In genomic region chr8:73029787-73030186, GRCm38 (mm10) we compare ENCODE assay signal across 27 mouse cellular contexts.
"Had no signal": no experiment of that assay in that cellular context is flagged by ENCODE, and none has a peak within 500 bp of the region (broad histone marks: within the 10 kb centered on the region; RNA-seq: fewer than 3 reads in every experiment).

No protein-coding gene starts in this region.

- H3K36me3 ChIP-seq: embryonic facial prominence, embryonic 10.5 days; embryonic facial prominence, embryonic 12.5 days; embryonic facial prominence, embryonic 13.5 days; embryonic facial prominence, embryonic 15.5 days; forebrain, embryonic 10.5 days; forebrain, embryonic 12.5 days; forebrain, embryonic 15.5 days; heart, embryonic 10.5 days had no signal

- DNase-seq: cerebellum, adult 9-10 months; cerebellum, adult 9-11 months; cerebellum, postnatal 10 days; cerebellum, postnatal 14 days; cerebellum, postnatal 25 days; cerebellum, postnatal 36 days; embryo, embryonic 11 days; forebrain, postnatal 0 days; gastrocnemius, adult 2 months; gastrocnemius, postnatal 10 days; gastrocnemius, postnatal 14 days; gastrocnemius, postnatal 25 days; gastrocnemius, postnatal 36 days; heart, adult 18-20 months; heart, adult 2 months had no signal

- H3K27ac ChIP-seq: embryonic facial prominence, embryonic 10.5 days; embryonic facial prominence, embryonic 12.5 days; embryonic facial prominence, embryonic 13.5 days; embryonic facial prominence, embryonic 15.5 days; forebrain, embryonic 10.5 days; forebrain, embryonic 12.5 days; forebrain, embryonic 13.5 days; forebrain, embryonic 15.5 days; gastrocnemius, adult 2 months; heart, adult 2 months; heart, embryonic 10.5 days had no signal

- H3K4me3 ChIP-seq: embryonic facial prominence, embryonic 10.5 days; embryonic facial prominence, embryonic 12.5 days; embryonic facial prominence, embryonic 13.5 days; embryonic facial prominence, embryonic 15.5 days; erythroblast, embryonic 14.5 days; forebrain, embryonic 10.5 days; forebrain, embryonic 12.5 days; forebrain, embryonic 13.5 days; forebrain, embryonic 15.5 days; gastrocnemius, adult 2 months; heart, adult 2 months; heart, embryonic 10.5 days had no signal

- H3K27me3 ChIP-seq: embryonic facial prominence, embryonic 12.5 days; embryonic facial prominence, embryonic 13.5 days; embryonic facial prominence, embryonic 15.5 days; forebrain, embryonic 12.5 days; forebrain, embryonic 13.5 days; forebrain, embryonic 15.5 days had no signal

- H3K9ac ChIP-seq: embryonic facial prominence, embryonic 12.5 days; embryonic facial prominence, embryonic 13.5 days; embryonic facial prominence, embryonic 15.5 days; forebrain, embryonic 12.5 days; forebrain, embryonic 13.5 days; forebrain, embryonic 15.5 days; forebrain, postnatal 0 days had no signal

- H3K4me1 ChIP-seq: embryonic facial prominence, embryonic 10.5 days; embryonic facial prominence, embryonic 12.5 days; embryonic facial prominence, embryonic 13.5 days; embryonic facial prominence, embryonic 15.5 days; forebrain, embryonic 10.5 days; forebrain, embryonic 12.5 days; forebrain, embryonic 13.5 days; forebrain, embryonic 15.5 days had no signal

- ATAC-seq: forebrain, embryonic 13.5 days; forebrain, embryonic 14.5 days; forebrain, embryonic 15.5 days; forebrain, embryonic 16.5 days; forebrain, postnatal 0 days had no signal

- H3K9me3 ChIP-seq: embryonic facial prominence, embryonic 10.5 days; embryonic facial prominence, embryonic 12.5 days; embryonic facial prominence, embryonic 13.5 days; embryonic facial prominence, embryonic 15.5 days; forebrain, embryonic 10.5 days; forebrain, embryonic 12.5 days; forebrain, embryonic 13.5 days; forebrain, embryonic 15.5 days; heart, embryonic 10.5 days had no signal

- H3K4me2 ChIP-seq: embryonic facial prominence, embryonic 12.5 days; embryonic facial prominence, embryonic 13.5 days; embryonic facial prominence, embryonic 15.5 days; forebrain, embryonic 12.5 days; forebrain, embryonic 13.5 days; forebrain, embryonic 15.5 days had no signal
